Comparison of ENCODE assay signal across 12 mouse cellular contexts in the genomic region with DNA sequence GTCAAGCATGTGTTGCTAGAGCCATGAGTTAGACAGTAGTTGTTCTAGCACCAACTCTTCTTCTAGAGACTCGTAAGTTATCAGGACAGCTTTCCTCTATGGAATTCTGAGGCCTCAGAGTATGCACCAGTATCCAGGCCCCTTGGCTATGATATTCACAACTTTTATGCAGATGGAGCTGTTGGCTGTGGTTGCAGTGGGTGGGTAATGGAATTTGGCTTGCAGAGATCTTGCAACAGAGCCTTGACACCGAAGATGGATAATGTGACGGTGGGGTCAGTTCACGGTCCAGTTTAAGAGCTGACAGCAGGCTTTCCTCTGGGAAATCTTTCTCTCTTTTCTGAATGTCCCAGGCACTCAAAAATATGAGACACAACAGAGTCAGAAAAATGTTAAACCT. TPM values are rescaled to one million over a fixed set of nuclear protein-coding genes. Genes with fewer than 3 reads are reported as not detected.
DNase-seq lines count a peak whose midpoint lies in the region; ATAC-seq and TF ChIP-seq lines count a peak whose summit lies in the region.
"Had no signal": no experiment of that assay in that cellular context is flagged by ENCODE, and none has a peak within 500 bp of the region (broad histone marks: within the 10 kb centered on the region; RNA-seq: fewer than 3 reads in every experiment).

No protein-coding gene starts in this region.

- DNase-seq in heart, adult 18-20 months, result peak; percentile 77 to 89
- DNase-seq in adipocyte (ENCODE audit: low spot score), result peak; percentile 59
- DNase-seq in lung, postnatal 0 days (ENCODE audit: low spot score), result peak; percentile 91
- no peak for DNase-seq in right cerebral cortex, postnatal 36 days (ENCODE audit: low spot score in 2 of 2)
- no peak for DNase-seq in retina, embryonic 14.5 days (ENCODE audit: low spot score)
- DNase-seq in cerebellum, adult 18-20 months, result no peak
- DNase-seq: cerebellum, postnatal 10 days had no signal

- H3K4me2 ChIP-seq in heart, embryonic 11.5 days, result no peak overlapping the region
- H3K4me2 ChIP-seq in heart, embryonic 16.5 days (ENCODE audit: low read depth, low read length), result no peak overlapping the region
- no peak overlapping the region for H3K4me2 ChIP-seq in lung, postnatal 0 days (replicated peaks; ENCODE audit: low read depth, low read length)

- no peak overlapping the region for H3K9ac ChIP-seq in heart, embryonic 11.5 days (ENCODE audit: low read depth, low read length)
- no peak overlapping the region for H3K9ac ChIP-seq in heart, embryonic 16.5 days (ENCODE audit: low read length)
- no peak overlapping the region for H3K9ac ChIP-seq in lung, postnatal 0 days (replicated peaks; ENCODE audit: low read depth)
- H3K9ac ChIP-seq: liver, embryonic 14.5 days had no signal

- H3K4me3 ChIP-seq in heart, embryonic 11.5 days (ENCODE audit: low read depth, low read length), result no peak overlapping the region
- H3K4me3 ChIP-seq in heart, embryonic 16.5 days (ENCODE audit: low read length), result no peak overlapping the region
- no peak overlapping the region for H3K4me3 ChIP-seq in lung, postnatal 0 days (ENCODE audit: low read depth, low read length)

- TF ChIP-seq EP300 in lung, postnatal 0 days (IDR thresholded peaks at IDR 0.05), result peak; percentile 90

- ATAC-seq in heart, embryonic 11.5 days (replicated peaks; ENCODE audit: insufficient number of reproducible peaks, low FRiP score, low TSS enrichment), result no peak
- no peak; the same call in 1 of the 2 replicates for ATAC-seq in heart, embryonic 16.5 days (replicated peaks; ENCODE audit: extremely low read depth, insufficient read depth, low FRiP score)
- peak; percentile 90 for ATAC-seq in lung, postnatal 0 days

- H3K36me3 ChIP-seq in heart, embryonic 11.5 days (ENCODE audit: control insufficient read depth, insufficient read depth, low read length), result no peaks in the 10 kb centered on the region
- no peaks in the 10 kb centered on the region for H3K36me3 ChIP-seq in heart, embryonic 16.5 days (ENCODE audit: control insufficient read depth, insufficient read depth)
- no peaks in the 10 kb centered on the region for H3K36me3 ChIP-seq in lung, postnatal 0 days (ENCODE audit: insufficient read depth, low read length)

- no peaks in the 10 kb centered on the region for H3K4me1 ChIP-seq in heart, embryonic 11.5 days (ENCODE audit: control insufficient read depth, insufficient read depth, low read length)
- no peaks in the 10 kb centered on the region for H3K4me1 ChIP-seq in heart, embryonic 16.5 days (ENCODE audit: control insufficient read depth, insufficient read depth, low read length)
- peaks cover 2% of the 10 kb centered on the region; the same call in 1 of the 2 replicates for H3K4me1 ChIP-seq in lung, postnatal 0 days (ENCODE audit: insufficient read depth, low read depth, low read length)

- no peak overlapping the region for H3K27ac ChIP-seq in heart, embryonic 11.5 days (ENCODE audit: low read depth, low read length)
- H3K27ac ChIP-seq in heart, embryonic 16.5 days (ENCODE audit: low read length), result peak overlapping the region; percentile 53; the same call in 1 of the 2 replicates
- H3K27ac ChIP-seq in lung, postnatal 0 days (ENCODE audit: low read length), result no peak overlapping the region
- H3K27ac ChIP-seq: liver, embryonic 14.5 days had no signal

- H3K9me3 ChIP-seq in heart, embryonic 11.5 days (replicated peaks; ENCODE audit: control insufficient read depth, low read length), result no peaks in the 10 kb centered on the region
- H3K9me3 ChIP-seq in heart, embryonic 16.5 days (replicated peaks; ENCODE audit: control insufficient read depth, low read length), result no peaks in the 10 kb centered on the region
- no peaks in the 10 kb centered on the region for H3K9me3 ChIP-seq in lung, postnatal 0 days (ENCODE audit: low read length)

- WGBS in heart, embryonic 11.5 days (ENCODE audit: insufficient replicate concordance), result 52% methylated on average over 4 of the region's 4 CpGs
- WGBS in heart, embryonic 16.5 days, result 53% methylated on average over 4 of the region's 4 CpGs
- WGBS in lung, postnatal 0 days, result 35% methylated on average over 4 of the region's 4 CpGs

- no peak for TF ChIP-seq CTCF in lung, postnatal 0 days (IDR thresholded peaks at IDR 0.05)

- no peaks in the 10 kb centered on the region for H3K27me3 ChIP-seq in heart, embryonic 11.5 days (ENCODE audit: control insufficient read depth, insufficient read depth, low read length)
- H3K27me3 ChIP-seq in heart, embryonic 16.5 days (ENCODE audit: control insufficient read depth, insufficient read depth, low read length), result no peaks in the 10 kb centered on the region
- H3K27me3 ChIP-seq in lung, postnatal 0 days (replicated peaks; ENCODE audit: insufficient read depth, low read length), result no peaks in the 10 kb centered on the region

RNA-seq across cellular contexts. Expression of a gene that starts 57.0 kb away (rescaled TPM):
- total RNA-seq in heart, adult 18-20 months (2021), result not detected
- not detected in 2 replicates for polyA plus RNA-seq in heart, embryonic 11.5 days (2014; fragmentation: Nextera tagmentation; extraction: Ambion mirVana)
- not detected in 2 replicates for polyA plus RNA-seq in heart, embryonic 16.5 days (2015; fragmentation: Nextera tagmentation; extraction: Ambion mirVana)
- 0.15 TPM in 1 of 2 replicates, not detected in the other for polyA plus RNA-seq in lung, postnatal 0 days (2015; fragmentation: Nextera tagmentation; extraction: Ambion mirVana)
- total RNA-seq: layer of hippocampus, adult 8-10 months had no signal
- polyA plus RNA-seq: heart, embryonic 14.5 days had no signal

Comparison
In these comparisons a context has a peak if more than half of its experiments do, and no peak if none do; other contexts are left out.
1. DNase-seq: peak in heart, adult 18-20 months (2 of 2), adipocyte (single experiment) and lung, postnatal 0 days (single experiment); none in right cerebral cortex, postnatal 36 days (0 of 2), retina, embryonic 14.5 days (single experiment) and cerebellum, adult 18-20 months (0 of 2).